Mouse (Mus musculus): ENCODE results near the gene Phpt1. TPM values are rescaled to one million over a fixed set of nuclear protein-coding genes. Genes with fewer than 3 reads are reported as not detected.
A peak's percentile ranks its signal among the peaks of the same experiment; 100 is the strongest.
"Not testable (repeated sequence)": the region's sequence is repeated elsewhere in the genome, so short reads cannot be mapped to it uniquely, and the experiment has no call there.

Phpt1 gene
- total RNA-seq, 4 experiments from 2014 or later: 57.8 to 72.0 (median 64.7) TPM

GRCm38 (mm10) chr2:25561946-25562345 lies 13.1 kb downstream of the Phpt1 start:
- DNase-seq (ENCODE audit: low spot score in 2 of 2): no peak

GRCm38 (mm10) chr2:25560551-25560950 lies 14.5 kb downstream of the Phpt1 start:
- no peak for DNase-seq (ENCODE audit: low spot score in 2 of 2)

GRCm38 (mm10) chr2:25558774-25559173 lies 16.2 kb downstream of the Phpt1 start:
- DNase-seq (ENCODE audit: low spot score in 2 of 2): no peak

GRCm38 (mm10) chr2:25557964-25558360 lies 17.1 kb downstream of the Phpt1 start:
- DNase-seq (ENCODE audit: low spot score in 2 of 2): no peak

GRCm38 (mm10) chr2:25557221-25557963 lies 17.6 kb downstream of the Phpt1 start, which contains the start of gene Edf1:
TSS of gene Edf1 (plus strand) at chr2:25557847.
- peak; percentile 89 to 94 for DNase-seq (ENCODE audit: low spot score in 2 of 2)

GRCm38 (mm10) chr2:25556296-25556695 lies 18.7 kb downstream of the Phpt1 start:
- no peak for DNase-seq (ENCODE audit: low spot score in 2 of 2)

GRCm38 (mm10) chr2:25555479-25555878 lies 19.5 kb downstream of the Phpt1 start:
- DNase-seq (ENCODE audit: low spot score in 2 of 2): not testable (repeated sequence)

- DNase-seq (ENCODE audit: low spot score in 2 of 2): not testable (repeated sequence)
These were observed 21.7 kb downstream of the Phpt1 start for GRCm38 (mm10) chr2:25553171-25553786.

GRCm38 (mm10) chr2:25551186-25551585 lies 23.8 kb downstream of the Phpt1 start:
- no peak for DNase-seq (ENCODE audit: low spot score in 2 of 2)

GRCm38 (mm10) chr2:25549021-25549991 lies 25.7 kb downstream of the Phpt1 start:
- no peak for DNase-seq (ENCODE audit: low spot score in 2 of 2)

- DNase-seq (ENCODE audit: low spot score in 2 of 2): peak; percentile 97 to 98
These were observed 28.1 kb downstream of the Phpt1 start, which contains the start of gene Traf2 for GRCm38 (mm10) chr2:25546811-25547491. TSS of gene Traf2 (minus strand) at chr2:25546940.

GRCm38 (mm10) chr2:25545996-25546810 lies 28.8 kb downstream of the Phpt1 start:
- no peak for DNase-seq (ENCODE audit: low spot score in 2 of 2)

GRCm38 (mm10) chr2:25541644-25542367 lies 33.2 kb downstream of the Phpt1 start:
- no peak for DNase-seq (ENCODE audit: low spot score in 2 of 2)

GRCm38 (mm10) chr2:25540541-25540948 lies 34.5 kb downstream of the Phpt1 start:
- DNase-seq (ENCODE audit: low spot score in 2 of 2): no peak

- DNase-seq (ENCODE audit: low spot score in 2 of 2): no peak
These were observed 38.5 kb downstream of the Phpt1 start for GRCm38 (mm10) chr2:25536531-25536930.

- no peak for DNase-seq (ENCODE audit: low spot score in 2 of 2)
These were observed 40.2 kb downstream of the Phpt1 start for GRCm38 (mm10) chr2:25534866-25535182.

GRCm38 (mm10) chr2:25534178-25534865 lies 40.7 kb downstream of the Phpt1 start:
- DNase-seq (ENCODE audit: low spot score in 2 of 2): no peak

- no peak for DNase-seq (ENCODE audit: low spot score in 2 of 2)
These were observed 41.3 kb downstream of the Phpt1 start for GRCm38 (mm10) chr2:25533707-25534106.

All from left cerebral cortex, adult 8-10 months (tissue).